Mouse (Mus musculus): ENCODE data around the gene Eloa.

The Eloa gene

GRCm38 (mm10) chr4:136030968-136031909 lies 9.7 kb upstream of the Eloa start:
- no peak for ATAC-seq (ENCODE audit: insufficient number of reproducible peaks, low FRiP score, low TSS enrichment)

DNA sequence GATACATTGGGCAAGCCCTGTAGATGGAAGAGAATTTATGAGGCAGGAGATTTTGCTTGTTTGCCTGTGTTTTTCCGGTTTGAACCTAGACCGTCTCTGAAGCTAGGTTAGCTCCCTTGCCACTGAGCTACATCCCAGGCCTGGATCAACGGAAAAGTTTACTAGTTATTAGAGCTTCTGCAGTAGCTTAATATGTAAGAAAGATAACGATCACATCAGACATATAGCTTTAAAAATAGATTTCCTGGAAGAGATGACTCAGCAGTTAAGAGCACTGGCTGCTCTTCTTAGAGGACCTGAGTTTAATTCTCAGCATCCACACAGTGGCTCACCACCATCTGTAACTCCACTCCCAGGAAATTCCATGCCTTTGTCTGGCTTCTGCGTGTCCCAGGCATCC lies 7.1 kb upstream of the Eloa start:
- ATAC-seq (ENCODE audit: insufficient number of reproducible peaks, low FRiP score, low TSS enrichment): no peak

DNA sequence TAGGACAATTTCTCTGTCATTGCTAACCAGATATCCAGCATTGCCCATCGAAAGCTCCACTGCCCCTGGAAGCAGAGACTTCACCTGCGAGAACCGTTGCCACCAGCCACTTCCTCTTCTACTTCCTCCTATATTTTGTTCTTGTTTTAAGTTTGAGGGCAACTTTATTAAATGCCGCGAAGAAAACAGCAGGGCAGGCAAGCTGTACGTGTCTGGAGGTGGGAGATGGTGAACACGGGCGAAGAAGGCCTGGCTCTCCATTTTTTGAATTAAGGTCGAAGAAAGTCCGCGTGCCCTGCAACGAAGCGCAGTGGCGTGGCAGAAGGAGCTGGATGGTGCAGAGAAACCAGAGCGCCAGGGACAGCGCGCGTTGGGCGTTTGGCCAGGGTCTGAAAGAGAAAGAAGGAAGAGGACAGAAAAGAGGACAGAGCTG lies 6.6 kb upstream of the Eloa start:
- no peak for ATAC-seq (ENCODE audit: insufficient number of reproducible peaks, low FRiP score, low TSS enrichment)

GRCm38 (mm10) chr4:136027416-136028131 lies 6.0 kb upstream of the Eloa start:
- ATAC-seq (ENCODE audit: insufficient number of reproducible peaks, low FRiP score, low TSS enrichment): no peak

- no peak for ATAC-seq (ENCODE audit: insufficient number of reproducible peaks, low FRiP score, low TSS enrichment)
Measured at GRCm38 (mm10) chr4:136025350-136025749, 3.8 kb upstream of the Eloa start.

DNA sequence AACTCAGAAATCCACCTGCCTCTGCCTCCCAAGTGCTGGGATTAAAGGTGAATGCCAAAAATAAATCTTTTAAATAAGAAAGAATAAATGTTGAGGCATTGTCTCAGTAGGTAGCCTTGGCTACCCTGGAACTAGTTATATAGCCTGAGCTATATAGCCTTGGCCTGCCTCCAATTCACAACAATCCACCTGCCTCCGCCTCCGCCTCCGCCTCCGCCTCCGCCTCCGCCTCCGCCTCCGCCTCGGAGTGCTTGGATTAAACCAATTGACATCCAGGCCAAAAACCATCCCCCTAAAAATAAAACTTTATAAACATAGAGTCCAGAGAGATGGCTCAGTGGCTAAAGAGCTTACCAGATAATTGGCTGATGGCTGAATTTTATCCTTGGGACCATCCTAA lies 1.4 kb upstream of the Eloa start:
- ATAC-seq (ENCODE audit: insufficient number of reproducible peaks, low FRiP score, low TSS enrichment): no peak

GRCm38 (mm10) chr4:136020743-136021548 lies 617 bp downstream of the Eloa start:
- ATAC-seq (ENCODE audit: insufficient number of reproducible peaks, low FRiP score, low TSS enrichment): peak; percentile 62; the same call in 1 of the 2 replicates

DNA sequence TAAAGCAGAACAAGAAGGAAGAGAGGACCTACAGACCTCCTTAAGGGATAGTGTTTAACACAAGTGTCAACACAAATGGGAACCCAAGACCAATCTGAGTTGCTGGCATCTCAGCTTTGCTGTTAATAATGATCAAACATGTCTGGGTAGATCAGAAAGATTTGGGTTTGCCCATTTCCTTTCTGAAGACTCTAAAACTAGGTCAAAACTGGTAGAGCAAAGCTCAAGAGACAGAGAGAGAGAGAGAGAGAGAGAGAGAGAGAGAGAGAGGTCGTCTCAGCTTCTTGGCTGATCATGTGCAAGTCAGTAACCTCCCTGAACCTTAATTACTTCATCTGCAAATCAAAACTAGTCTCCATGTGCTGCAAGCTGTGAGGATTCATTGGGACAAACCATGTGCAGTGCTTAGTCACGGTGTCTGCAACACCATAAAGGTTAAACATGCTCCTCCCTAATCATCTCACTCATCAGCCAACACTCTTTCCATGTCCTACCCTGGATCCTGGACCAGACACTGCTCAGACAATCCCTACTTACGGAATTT lies 5.4 kb downstream of the Eloa start:
- ATAC-seq (ENCODE audit: insufficient number of reproducible peaks, low FRiP score, low TSS enrichment): no peak

- ATAC-seq (ENCODE audit: insufficient number of reproducible peaks, low FRiP score, low TSS enrichment): no peak
Measured at GRCm38 (mm10) chr4:136010586-136010985, 11.0 kb downstream of the Eloa start.

- ATAC-seq (ENCODE audit: insufficient number of reproducible peaks, low FRiP score, low TSS enrichment): no peak
Measured at GRCm38 (mm10) chr4:136008782-136009447, 12.6 kb downstream of the Eloa start.

DNA sequence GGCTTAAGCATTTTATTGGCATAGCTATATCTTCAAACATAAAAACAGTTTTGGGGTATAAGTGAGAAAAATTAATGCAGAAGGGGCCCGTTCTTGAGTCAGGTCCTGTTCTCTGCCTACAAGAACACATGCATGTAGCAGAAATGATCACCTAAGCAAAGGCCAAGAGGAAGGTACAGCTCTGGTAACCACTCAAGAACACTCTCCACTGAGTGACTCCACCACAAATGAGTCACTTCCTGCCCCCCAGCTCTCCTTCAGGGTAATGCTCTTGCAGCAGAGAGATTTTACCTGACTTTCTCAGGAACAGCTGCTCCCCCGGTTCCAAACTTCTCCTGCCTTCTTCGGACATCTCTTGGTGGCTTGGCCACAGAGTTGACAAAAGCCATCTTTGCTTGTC lies 14.7 kb downstream of the Eloa start:
- ATAC-seq (ENCODE audit: insufficient number of reproducible peaks, low FRiP score, low TSS enrichment): no peak

- ATAC-seq (ENCODE audit: insufficient number of reproducible peaks, low FRiP score, low TSS enrichment): no peak
Measured at GRCm38 (mm10) chr4:136004921-136005320, 16.6 kb downstream of the Eloa start.

- no peak for ATAC-seq (ENCODE audit: insufficient number of reproducible peaks, low FRiP score, low TSS enrichment)
Measured at GRCm38 (mm10) chr4:136004107-136004675, 17.4 kb downstream of the Eloa start.

GRCm38 (mm10) chr4:135995118-135995517 lies 26.4 kb downstream of the Eloa start:
- ATAC-seq (ENCODE audit: insufficient number of reproducible peaks, low FRiP score, low TSS enrichment): no peak

GRCm38 (mm10) chr4:135993941-135994340 lies 27.6 kb downstream of the Eloa start:
- no peak for ATAC-seq (ENCODE audit: insufficient number of reproducible peaks, low FRiP score, low TSS enrichment)

DNA sequence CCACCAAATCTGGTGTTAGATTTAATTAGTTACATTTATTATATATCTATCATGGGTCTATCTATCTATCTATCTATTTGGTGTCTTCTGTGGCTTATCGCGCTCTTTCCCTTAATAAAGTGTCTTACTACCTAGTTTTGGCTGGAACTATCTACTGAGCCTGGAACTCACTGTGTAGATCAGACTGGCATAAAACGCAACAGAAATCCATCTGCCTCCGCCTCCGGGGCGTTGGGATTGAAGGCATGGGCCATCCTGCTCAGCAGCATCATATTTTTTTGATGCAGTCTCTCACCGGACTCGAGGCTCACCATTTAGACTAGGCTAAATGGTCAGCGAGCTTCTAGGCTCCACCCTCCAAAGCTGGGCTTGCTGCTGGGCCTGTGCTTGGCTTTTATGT lies 33.8 kb downstream of the Eloa start:
- no peak for ATAC-seq (ENCODE audit: insufficient number of reproducible peaks, low FRiP score, low TSS enrichment)

DNA sequence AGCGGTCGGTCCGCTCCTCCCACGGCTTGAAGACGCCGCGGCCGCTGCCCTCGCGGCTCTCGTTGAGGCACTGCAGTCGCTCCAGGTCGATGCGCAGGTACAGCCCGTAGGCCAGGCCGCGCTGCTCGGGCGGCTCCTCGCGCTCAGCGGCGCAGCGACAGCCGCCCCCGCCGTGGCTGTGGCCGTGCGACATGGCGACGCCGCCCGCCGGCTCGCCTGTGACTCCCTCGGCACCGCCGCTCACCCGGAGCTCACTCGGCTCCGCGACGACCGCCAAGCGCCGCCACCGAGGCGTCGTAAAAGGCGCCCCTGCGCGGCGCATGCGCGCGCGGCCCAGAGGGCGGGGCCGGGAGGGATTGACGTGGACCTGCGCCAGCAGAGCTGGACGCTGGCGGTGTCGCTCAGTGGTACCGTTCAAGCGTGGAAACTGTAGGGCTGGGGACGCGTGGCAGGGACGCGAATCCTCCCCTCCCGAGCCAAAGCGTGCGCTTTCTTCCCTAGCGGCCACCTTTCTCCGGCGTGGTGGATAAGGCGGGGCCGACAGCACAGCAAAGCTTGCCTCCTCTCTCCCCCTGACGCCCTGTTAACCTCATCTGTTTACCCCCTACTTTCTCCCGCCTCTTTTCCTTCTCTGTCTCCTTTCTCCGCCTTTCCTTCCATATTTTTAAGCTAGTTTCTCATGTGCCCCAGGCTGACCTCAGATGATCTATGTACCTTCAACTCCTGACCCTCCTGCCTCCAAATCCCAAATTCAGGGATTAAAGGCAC lies 34.4 kb downstream of the Eloa start, which contains the start of gene Pithd1:
Pithd1 (minus strand) TSS at position 322 of the 768 bp plus-strand sequence.
- ATAC-seq (ENCODE audit: insufficient number of reproducible peaks, low FRiP score, low TSS enrichment): peak; percentile 84

GRCm38 (mm10) chr4:135986301-135986942 lies 35.1 kb downstream of the Eloa start:
- ATAC-seq (ENCODE audit: insufficient number of reproducible peaks, low FRiP score, low TSS enrichment): peak; percentile 55; the same call in 1 of the 2 replicates
